Mouse (Mus musculus) small intestine, adult 2 months (tissue): Measurements from ENCODE around the gene Vmn2r94.

Source experiments
- CTCF ChIP-seq: fragments of 200-500 bp; IDR thresholded peaks from 2 replicates; pipeline ENCODE4 v1.5.1; 2012; ENCODE audit warnings: low read depth, mild to moderate bottlenecking, control low read depth, inconsistent platforms, low read length, moderate library complexity, mixed read lengths; ENCODE audit not compliant: insufficient replicate concordance, insufficient read length; ENCODE audit errors: extremely low read depth
- POLR2A ChIP-seq: fragments of 200-500 bp; IDR thresholded peaks from 2 replicates; pipeline ENCODE4 v1.6.1; 2012; ENCODE audit warnings: low read depth, mild to moderate bottlenecking, control low read depth, inconsistent platforms, low read length, moderate library complexity

DNA sequence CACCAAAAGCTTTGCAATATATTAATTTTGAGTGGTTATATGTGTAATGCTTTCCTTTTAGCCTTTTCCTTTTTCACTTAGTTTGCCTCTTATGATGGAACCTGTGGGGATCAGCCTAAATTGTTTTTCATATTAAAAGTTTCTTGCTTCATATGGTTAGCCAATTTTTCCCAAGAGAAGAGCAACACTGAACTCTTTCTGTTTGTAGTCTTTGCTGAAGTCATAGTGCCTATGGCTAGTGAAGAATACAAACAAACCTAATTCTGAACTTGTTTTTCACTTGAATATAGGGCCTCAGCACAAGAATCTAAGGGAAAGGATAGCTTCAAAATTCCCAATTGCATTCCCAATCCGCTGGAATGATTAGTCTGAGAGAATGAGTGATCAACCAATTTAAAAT is 20.2 kb upstream of the Vmn2r94 start, which contains the start of gene Vmn2r93:
- TF ChIP-seq CTCF: no peak
- no peak for TF ChIP-seq POLR2A
